Mouse (Mus musculus): ENCODE data around the gene Skap2. TPM values are rescaled to one million over a fixed set of nuclear protein-coding genes. Genes with fewer than 3 reads are reported as not detected.

Gene Skap2
- total RNA-seq (2014; fragmentation: Nextera tagmentation), result 18.5 and 30.0 TPM in 2 replicates
- 44.3 and 66.4 TPM in 2 replicates for total RNA-seq (2017)

DNA sequence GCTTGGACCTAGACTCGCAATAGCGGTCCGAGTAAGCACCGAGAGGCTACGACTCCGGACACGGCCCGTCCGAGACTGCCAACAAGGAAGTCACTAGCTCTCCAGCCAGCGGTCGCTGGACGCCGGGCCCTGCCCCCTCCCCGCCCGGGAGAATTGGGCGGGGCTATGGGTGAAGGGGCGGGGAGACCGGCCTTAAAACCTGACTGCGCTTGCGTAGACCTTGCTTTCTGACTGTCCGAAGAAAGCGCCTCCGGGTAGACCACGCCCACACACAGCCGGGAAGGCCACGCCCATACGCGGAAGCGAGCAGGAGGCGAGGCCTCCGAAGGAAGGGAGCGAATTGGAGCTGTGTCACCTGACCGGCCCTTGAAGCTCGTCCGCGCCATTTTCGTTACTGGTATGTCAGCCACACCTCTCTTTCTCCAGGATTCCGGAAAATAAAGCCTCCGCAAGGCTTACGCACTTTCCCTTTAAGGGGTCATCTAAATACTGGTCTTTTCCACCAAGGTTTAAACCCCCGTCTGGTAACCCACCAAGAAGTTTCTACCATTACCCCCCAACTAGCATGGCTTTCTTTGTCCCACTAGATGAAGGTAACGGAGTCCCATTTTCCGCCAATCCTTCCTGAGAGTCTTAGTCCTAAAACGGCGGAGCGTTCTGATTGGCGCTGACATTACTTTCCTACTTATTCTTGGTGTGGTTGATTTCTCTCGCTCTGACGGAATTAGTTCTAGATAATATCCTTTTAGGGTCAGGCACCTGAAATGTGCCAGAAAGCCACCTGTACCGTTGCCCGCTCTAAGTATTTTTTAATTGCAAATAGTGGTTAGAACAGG, at the start of gene Skap2:
Gene Skap2 (minus strand): TSS at position 141 of the 836 bp plus-strand sequence.
- ATAC-seq (replicated peaks; ENCODE audit: low FRiP score, low TSS enrichment, poor library complexity, severe bottlenecking), result peak; percentile 97

DNA sequence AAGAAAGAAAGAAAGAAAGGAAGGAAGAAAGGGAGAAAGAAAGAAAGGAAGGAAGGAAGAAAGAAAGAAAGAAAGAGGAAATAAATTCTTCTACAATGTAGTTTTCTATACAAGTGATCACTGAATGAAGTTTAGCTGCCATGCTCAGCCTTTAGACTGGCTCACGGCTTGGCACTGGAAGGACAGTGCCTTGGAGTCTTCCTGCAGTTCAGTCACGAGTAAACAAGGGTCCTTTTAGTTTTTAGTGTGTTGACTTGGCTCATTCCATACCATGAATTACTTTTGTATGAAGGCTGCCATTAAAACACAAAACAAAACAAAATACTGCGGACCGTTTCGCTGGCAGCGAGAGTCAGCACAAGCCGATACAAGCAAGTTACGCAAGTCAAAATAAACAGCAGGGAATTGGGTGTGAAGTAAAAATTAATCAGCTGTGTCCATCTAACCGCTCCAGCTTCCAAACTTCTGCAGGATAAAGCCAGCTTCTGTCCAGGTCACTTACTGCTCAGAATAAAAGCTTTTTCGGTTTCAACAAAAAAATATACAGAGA, 46.6 kb upstream of the Skap2 start:
- ATAC-seq (replicated peaks; ENCODE audit: low FRiP score, low TSS enrichment, poor library complexity, severe bottlenecking), result no peak

DNA sequence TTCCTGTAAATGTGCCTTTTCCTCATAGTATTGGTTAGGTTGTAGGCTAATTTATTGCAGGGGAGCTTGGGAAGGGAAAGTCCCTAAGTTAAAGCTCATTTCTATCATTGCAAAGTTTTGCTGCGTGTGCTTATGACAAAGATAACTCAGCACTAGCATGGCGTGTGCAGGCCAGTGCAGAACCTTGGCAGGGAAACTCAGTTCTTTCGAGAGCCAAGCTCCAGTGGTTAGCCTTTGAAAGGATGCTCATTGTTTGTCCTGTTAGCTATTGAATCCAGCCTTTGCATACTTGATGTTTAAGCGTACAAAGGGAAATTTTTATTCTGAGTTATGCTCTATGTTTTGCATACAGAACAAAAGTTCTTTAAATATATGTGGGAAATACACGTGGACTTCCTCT, 45.8 kb upstream of the Skap2 start:
- ATAC-seq (replicated peaks; ENCODE audit: low FRiP score, low TSS enrichment, poor library complexity, severe bottlenecking), result no peak

DNA sequence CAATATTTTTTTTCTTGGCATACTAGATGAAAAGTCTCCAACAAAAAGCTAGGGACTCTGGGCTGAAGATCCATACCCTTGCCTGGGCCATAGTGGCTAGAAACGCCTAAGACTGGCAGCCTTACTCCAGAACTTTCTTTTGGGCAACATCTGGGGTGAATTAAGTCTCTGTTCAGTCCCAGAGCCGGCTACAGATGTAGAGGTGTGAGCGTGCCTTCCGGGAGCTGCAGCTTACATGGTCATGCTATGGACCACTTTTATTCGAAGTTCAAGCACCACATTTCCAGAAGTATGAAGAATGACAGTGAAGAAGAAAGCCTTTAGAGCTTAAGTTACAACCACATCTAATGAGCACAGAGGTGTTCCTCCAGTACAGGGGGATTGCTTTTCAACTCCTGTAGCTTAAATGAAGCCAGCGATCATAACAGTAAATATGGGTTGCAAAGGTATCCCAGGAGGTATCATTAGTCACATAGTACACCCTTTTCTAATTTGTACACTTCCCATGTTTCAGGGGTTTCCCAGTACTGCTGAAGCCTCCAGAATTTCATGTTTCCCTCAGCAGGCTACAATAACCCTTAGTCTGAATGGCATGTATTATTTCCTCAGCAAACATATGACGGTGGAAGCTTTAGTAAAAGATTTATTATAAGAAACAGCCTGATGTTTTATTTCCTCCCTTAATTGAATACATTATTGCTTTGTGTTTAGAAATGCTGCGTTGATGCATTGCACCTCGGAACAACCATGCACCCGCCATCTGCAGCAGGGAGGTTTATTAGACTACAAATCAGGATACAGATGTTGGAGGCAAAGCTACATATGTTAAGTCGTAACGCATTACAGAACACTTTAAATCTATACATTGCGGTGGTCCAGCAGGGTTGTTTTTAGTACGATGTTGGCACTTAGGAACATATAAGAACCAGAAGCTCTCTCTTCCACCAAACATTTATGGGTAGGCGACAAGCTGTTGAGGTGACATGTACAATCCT, 41.5 kb upstream of the Skap2 start:
- ATAC-seq (replicated peaks; ENCODE audit: low FRiP score, low TSS enrichment, poor library complexity, severe bottlenecking), result no peak

DNA sequence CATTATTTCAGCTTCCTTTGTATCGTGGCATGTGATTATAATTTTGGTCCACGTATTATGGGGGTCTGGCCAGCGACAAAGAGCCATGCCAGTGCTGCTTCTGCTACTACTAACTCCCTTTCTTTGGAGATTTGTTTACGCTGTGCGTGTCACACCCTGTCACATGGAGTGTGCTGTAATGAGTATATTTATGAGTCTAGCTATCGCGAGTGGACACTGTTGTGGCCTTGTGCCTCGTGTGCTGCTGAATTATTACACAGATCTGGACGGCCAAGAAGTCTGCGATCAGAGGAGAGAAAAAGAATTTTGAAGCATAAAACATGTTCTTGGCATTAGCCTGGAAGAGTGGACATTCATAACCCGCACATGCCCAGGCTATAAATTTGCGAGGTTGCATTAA, 37.7 kb upstream of the Skap2 start:
- ATAC-seq (replicated peaks; ENCODE audit: low FRiP score, low TSS enrichment, poor library complexity, severe bottlenecking), result no peak

DNA sequence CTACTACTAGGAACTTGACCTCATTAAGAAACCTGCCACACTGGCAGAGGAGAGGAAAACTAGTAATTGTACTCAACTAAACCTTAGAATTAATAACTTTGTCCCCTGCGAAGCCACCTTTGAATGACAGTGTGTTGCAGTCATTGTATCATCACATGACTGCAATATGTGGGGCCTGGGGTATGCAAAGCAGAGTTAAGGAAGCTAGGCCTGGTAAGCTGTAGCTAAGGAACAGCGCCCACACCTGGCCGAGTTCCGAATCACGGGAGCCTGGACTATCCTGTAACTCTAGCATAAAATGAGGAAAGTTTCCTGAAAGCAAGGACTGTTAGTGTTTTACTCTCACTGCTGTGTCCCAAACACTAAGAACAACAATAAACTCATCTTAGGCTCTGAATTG, 33.2 kb upstream of the Skap2 start:
- 0 out of 2 replicates have a peak, but pooled peaks have one; percentile 57 for ATAC-seq (replicated peaks; ENCODE audit: low FRiP score, low TSS enrichment, poor library complexity, severe bottlenecking)

DNA sequence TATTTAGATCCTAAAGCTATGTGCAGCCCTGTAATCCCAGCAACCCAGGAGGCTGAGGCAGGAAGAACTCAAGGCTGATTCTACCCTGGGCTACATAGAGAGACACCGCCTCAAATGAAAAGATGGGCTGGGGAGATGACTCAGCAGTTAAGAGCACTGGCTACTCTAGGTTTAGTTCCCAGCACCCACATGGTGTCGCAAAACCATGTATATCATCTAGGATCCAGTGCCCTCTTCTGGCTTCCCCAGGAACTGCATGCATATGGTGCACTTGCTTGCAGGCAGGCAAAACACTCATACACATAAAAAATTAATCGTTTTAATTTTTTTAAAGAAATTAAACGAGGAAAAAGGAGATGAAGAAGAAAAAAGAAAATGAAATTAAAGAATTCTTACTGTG, 23.7 kb upstream of the Skap2 start:
- no peak for ATAC-seq (replicated peaks; ENCODE audit: low FRiP score, low TSS enrichment, poor library complexity, severe bottlenecking)

DNA sequence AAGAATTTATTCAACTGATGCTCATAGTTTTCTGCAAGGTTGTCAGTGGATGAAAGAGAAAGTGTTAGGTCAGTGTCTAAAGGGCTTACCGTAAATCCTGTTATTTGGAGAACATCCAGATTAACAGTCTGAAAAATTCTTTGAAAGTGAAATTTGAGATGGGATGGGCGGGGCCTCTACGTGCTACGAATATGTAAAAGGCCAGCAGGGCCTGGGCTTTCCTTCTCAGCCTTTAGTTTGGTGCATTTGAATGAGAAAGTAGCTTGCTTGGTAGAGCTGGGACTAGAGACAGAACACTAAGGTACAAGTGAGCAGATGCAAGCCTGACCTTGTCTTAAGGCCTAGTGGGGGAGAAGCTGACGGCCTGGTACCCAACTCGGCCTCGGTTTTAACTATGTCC, 18.8 kb upstream of the Skap2 start:
- ATAC-seq (replicated peaks; ENCODE audit: low FRiP score, low TSS enrichment, poor library complexity, severe bottlenecking), result no peak

DNA sequence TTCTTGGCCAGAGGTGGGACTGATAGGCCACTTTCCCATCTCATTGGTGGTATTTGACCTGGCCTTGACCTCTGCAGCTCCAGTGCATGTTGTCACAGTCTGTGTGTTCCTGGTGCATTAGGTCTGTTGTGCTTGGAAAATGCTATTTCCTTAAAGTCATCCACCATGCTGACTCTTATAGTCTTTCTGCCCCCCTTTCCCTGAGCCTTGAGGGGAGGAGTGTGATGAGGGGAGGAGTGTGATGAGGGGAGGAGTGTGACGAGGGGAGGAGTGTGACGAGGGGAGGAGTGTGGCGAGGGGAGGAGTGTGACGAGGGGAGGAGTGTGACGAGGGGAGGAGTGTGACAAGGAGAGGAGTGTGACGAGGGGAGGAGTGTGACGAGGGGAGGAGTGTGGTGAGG, 15.8 kb upstream of the Skap2 start:
- ATAC-seq (replicated peaks; ENCODE audit: low FRiP score, low TSS enrichment, poor library complexity, severe bottlenecking), result no peak

DNA sequence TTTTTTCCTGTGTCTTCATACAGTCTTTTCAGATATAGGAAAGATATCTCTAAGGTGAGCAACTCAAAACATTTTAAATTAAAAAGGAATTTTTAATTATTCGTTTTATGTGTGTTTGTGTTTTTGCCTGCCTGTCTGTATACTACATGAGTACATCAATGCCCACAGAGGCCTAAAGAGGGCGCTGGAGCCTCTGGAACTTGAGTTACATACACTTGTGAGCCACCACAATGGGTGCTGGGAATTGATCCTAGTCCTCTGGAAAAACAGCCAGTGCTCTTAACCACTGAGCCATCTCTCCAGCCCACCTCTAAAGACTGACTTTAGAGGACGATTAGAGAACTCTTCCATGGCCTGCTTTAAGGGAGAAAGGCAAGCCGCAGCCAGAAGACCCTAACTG, 14.8 kb upstream of the Skap2 start:
- no peak for ATAC-seq (replicated peaks; ENCODE audit: low FRiP score, low TSS enrichment, poor library complexity, severe bottlenecking)

DNA sequence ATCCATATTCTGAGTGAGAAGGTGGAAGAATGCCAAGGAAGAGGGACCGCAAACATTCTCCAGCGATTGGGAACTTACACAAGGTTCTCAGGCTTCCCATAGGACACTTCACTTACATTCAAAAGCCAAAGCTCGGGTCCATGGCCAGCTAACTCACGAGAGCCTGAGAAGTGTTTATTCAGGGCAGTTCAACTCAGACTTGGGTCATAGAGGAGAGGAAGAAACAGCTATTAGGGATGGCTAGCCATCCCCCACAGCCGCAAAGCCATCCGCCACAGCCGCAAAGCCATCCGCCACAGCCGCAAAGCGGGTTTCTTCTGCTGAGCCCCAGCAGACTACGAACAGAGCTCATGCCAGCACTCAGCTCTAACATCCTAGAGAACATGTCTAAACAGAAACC, 13.9 kb upstream of the Skap2 start:
- ATAC-seq (replicated peaks; ENCODE audit: low FRiP score, low TSS enrichment, poor library complexity, severe bottlenecking), result no peak

DNA sequence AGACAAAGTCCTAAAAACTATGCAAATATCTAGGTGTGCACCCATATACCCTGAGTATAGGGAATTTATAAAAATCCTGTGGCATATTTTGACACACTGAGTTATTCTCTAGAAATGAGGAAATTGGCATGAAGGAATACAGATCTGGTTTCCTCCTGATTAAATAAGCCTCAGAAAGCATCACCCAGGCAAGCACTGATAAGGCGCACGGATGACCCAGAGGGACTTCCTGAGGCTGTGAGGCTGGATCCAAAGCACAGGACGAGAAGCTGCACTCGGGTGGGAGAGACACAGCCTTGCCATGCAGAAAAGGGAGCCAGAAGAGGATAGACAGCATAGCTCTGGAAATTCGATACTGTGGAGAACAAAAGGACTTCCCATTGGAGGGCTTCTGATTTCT, 12.4 kb upstream of the Skap2 start:
- ATAC-seq (replicated peaks; ENCODE audit: low FRiP score, low TSS enrichment, poor library complexity, severe bottlenecking), result peak; percentile 81

DNA sequence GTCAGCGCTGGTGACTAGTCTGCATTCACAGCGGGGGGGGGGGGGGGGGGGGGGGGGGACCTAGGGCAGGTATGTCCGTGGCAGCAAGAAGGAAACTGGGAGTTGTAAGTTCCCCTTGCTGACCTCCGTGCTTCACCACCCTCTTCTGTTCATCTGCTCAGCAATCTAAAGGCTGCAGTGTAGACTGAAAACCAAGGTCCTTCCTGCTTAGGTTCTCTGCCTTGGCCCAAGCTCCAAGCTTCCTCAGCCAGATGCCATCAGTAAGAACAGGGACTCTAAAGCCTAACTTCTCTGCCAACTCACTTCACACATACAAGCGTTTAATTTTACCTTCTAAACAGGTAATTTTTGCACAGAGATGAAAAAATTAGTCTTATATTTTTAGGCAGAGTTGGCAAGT, 10.0 kb upstream of the Skap2 start:
- no peak for ATAC-seq (replicated peaks; ENCODE audit: low FRiP score, low TSS enrichment, poor library complexity, severe bottlenecking)

DNA sequence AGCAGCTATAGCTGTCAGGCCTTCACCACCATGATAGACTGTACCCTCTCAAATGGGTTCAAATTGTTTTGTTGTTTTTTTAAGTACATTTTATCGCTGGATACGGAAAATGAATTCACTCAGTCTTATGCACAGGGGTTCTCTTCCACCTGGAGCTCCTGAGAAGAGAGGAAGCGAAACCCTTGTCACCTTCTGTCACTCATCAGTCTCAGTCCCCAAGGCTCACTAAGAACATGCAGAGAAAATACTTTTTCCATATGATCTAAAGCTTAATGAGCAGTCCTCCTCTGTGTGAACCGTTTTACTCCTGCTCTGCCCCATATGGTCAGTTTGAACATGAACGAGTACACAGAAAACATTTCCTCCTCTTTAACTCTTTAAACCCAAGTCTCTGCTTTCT, 7.9 kb upstream of the Skap2 start:
- ATAC-seq (replicated peaks; ENCODE audit: low FRiP score, low TSS enrichment, poor library complexity, severe bottlenecking), result no peak

DNA sequence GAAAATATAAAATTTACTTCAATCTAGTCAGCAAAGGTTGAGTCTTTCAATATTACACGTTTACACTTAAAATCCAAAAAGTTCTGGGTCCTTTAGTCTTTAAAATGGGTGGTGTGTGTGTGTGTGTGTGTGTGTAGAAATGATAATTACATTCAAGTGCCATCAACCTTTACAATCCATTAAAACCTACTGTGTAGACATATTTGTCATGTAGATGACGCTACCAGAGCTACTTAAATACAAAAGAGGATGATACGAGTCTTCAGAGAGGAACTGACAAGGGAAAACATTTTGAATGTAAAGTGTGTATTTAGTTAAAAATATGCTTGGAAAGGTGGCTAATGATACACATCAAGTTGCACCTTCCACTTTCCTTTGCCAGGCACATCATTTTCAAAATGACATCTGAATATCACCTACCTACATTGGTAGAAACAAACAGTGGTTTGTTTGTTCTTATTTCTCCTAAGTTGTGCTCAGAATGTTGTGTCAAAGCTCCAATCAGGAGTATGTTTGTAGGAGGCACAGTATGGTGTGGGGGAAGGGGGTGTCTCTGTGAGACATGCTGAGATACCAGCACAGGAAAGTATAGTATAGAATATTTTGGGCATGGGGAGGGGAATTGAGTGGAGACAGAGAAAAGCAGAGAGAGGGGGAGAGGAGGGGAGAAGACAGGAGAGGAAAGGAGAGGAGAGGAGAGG, 1.0 kb upstream of the Skap2 start:
- ATAC-seq (replicated peaks; ENCODE audit: low FRiP score, low TSS enrichment, poor library complexity, severe bottlenecking), result no peak

DNA sequence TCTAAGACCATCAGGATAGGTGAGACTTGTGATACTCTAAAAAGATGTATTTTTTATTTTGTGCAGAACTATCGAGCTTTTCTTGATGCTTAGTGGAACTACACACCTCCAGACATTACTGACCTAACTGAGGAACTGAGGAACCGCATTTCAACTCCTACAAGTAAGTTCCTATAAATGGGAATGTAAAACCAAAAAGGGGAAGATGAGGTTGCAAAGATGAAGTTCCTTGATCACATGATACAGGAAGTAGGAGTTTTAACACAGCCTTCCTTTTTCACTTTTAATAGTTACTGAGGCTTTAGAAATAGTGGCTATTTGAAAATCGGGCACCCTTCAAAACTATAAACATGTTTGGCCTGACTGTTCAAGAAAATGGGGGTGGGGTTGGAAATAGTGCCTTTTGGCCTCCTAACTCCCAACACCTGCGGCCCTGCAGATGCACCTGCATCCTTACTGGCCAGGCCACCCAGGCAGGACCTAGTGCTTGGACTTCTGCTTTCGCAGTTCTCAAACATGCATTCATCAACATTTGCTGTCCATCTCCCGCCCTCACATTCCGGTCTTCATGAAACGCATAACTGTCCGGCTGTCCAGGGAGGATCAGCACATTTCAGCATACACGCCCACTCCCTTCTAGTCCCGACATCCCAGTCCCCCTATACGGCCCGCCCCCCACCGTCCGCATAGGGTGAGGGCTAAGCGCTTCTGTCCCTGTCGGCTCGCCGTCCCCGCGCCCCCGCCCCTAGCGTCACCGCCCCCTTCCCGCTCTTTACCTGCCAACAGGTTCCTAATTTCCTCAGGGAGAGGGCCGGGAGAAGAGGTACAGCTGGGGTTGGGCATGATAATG, 565 bp downstream of the Skap2 start:
- peak; percentile 41 for ATAC-seq (replicated peaks; ENCODE audit: low FRiP score, low TSS enrichment, poor library complexity, severe bottlenecking)

DNA sequence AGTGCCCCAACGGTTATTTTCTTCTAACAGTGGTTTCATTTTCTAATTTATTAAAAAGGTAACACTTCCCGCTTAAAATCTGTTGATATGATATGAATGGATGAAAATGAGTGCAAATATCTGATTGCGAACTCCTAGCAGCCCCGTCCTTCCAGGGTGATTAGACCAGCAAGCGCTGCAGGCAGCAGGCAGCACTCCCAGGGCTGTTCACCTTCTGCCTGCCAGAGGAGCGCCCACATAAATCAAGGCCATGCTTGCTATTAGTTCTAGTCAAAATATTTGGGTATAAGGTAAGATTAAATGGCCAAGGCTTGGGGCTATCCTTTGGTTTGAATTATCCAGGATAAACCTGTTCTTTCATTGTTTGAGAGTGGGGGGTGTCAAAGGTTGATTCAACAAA, 3.0 kb downstream of the Skap2 start:
- ATAC-seq (replicated peaks; ENCODE audit: low FRiP score, low TSS enrichment, poor library complexity, severe bottlenecking), result no peak

DNA sequence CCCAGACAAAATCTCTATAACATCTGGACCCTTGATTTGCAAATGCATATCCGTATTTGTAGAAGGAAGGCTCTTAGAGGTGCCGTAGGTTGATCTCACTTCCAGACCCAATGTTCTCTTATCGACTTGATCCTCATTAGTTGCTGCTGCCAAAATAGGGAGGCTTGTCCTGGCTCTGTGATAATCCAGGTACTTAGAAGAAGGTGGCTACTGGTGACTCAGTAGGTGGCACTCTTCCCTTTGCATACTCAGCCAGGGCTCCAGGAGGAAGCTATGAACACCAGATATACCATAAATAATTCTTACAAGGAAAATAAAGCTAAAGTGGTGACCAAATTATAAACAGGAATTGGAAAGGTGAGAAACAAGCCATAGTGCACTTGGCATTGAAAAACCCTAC, 3.6 kb downstream of the Skap2 start:
- no peak for ATAC-seq (replicated peaks; ENCODE audit: low FRiP score, low TSS enrichment, poor library complexity, severe bottlenecking)

All from megakaryocyte-erythroid progenitor cell, adult 5-6 weeks (primary cell).